Mouse (Mus musculus): Measurements from ENCODE around the gene Lce1d.

Gene Lce1d

DNA sequence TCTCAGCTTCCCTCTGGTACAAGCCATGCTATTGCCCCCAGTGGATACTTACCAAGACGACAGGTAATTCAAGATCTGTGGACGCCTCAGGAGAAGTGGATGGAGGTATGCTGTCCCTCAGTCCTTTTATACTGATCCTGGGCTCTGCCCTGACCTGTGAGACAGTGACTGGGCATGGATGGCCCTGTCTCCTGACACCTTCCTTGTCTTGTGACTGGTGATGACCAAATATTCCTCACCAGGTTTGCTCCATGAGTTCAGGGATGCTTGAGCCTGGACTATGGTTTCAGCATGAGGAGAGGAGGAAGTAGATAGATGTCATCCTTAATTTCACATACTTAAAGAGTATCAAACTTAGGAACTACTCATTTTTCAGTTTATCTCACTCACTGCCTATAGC lies at the start of gene Lce1d:
TSS of gene Lce1d (minus strand) at position 101 of the 400 bp plus-strand sequence.
- DNase-seq = no peak

DNA sequence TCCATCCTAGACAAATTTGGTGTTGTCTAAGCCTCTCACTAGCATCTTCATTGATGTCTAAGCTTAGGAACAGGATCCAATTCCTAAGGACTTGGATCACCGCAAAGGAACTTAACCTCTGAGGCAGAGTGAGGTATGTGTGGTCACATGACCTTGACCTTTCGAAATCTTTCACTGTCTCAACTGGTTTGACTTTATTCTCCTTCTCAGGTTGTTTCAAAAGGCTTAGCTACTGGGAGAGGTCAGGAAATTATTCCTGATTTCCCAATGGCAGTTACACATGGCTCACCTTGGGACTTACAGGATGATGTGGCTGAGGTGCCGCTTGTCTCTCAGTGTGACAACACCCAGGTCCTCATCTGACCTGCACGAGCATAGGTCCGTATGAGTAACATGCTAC lies 35.6 kb upstream of the Lce1d start:
- DNase-seq = no peak

DNA sequence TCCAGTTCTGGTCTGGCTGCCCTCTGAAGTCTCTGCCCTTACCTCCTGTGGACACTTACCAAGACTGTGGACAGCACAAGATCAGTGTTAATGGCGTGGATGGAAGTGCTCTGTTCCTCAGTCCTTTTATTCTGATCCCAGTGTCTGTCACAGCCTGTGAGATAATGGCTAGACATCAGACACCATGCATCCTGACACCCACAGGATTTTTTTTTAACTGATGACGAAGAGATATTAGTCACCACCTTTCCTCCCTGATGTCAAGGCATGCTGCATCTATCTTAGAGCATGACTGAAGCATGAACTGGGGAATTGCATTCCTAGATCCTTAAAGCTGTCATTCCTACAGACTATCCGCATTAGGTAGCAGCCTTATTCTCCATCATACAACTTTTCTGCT lies 33.2 kb upstream of the Lce1d start, which contains the start of gene Lce1f:
TSS of gene Lce1f (minus strand) at position 101 of the 400 bp plus-strand sequence.
- no peak for DNase-seq

DNA sequence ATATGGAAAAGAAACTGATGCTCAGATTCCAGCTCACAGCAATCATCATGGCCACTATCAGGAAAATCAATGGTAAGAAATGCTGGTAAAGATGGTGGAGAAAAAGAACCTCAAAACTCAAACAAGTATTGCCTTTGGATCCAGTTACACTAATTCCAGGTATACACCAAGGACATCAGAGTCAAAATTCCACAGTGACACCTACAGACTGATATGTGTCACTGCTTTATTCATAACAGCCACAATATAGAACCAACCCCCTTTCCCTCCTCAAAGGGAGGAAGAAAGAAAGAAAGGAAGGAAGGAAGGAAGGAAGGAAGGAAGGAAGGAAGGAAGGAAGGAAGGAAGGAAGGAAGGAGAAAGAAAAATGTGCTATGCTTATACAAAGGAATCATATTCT lies 28.1 kb upstream of the Lce1d start:
- no peak for DNase-seq

DNA sequence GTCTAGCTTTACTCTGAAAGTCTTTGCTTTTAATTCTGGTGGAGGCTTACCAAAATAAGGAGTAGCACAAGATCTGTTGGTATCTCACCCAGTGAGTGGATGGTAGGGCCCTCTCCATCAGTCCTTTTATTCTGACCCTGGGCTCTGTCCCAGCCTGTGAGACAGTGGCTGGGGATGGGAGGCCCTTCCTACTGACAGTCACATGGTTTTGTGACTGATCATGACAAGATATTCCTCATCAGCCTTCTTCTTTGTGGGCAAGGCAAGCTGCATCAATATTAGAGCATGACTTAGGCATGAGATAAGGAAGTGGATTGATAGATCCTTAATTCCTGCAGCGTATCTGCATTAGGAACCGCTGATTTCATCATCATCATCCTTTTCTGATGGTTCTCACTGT lies 22.0 kb upstream of the Lce1d start, which contains the start of gene Lce1e:
TSS of gene Lce1e (minus strand) at position 101 of the 400 bp plus-strand sequence.
- no peak for DNase-seq

DNA sequence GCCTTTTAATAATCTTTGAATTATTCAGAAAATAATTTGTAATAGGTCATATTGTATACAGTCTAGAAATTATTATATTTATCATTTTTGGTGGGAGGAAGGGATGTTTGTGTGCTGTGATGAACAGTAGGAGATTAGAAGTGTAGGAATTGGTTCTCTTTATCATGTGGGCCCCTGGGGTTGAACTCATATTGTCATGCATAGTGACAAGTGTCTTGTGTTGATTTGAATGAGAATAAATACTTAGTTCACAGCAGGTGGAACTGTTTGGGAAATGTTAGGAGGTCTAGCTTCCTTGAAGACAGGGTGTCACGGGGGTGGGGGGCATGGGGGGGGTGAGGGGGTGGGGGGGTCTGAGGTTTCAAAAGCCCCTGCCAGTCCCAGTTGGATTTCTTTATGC lies 7.6 kb upstream of the Lce1d start:
- DNase-seq = no peak

DNA sequence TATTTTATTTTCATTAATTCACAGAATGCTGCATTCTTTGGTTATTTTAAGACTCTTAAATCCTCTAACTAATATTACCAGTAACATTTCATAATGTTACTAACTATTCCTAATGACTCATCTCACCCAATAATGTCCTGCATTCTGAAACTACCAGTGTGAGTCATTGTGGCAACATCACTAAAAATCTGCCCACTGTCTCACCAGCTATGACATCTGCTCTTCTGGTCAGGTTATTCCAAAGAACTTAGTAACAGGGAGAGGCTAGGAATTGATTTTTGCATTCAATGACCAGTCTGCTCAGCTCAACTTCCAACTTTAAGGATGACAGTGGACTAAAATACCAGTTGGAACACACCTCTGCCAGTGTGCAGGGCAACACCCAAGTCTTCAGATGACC lies 4.7 kb upstream of the Lce1d start:
- DNase-seq = no peak

DNA sequence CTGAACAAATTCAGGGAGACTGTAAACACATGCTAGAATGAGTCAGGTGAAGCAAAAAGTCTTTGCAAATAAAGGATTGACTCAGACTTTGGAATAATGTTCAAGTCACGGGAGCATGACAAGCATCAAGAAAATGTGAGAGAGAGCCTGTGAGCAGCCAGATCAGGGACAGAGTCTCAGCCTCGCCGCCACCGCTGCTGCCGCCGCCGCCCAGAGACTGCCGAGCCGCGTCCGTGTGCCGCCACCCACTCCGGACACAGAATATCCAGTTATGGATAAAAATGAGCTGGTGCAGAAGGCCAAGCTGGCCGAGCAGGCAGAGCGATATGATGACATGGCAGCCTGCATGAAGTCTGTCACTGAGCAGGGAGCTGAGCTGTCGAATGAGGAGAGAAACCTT lies 2.1 kb upstream of the Lce1d start:
- peak; percentile 23 for DNase-seq

DNA sequence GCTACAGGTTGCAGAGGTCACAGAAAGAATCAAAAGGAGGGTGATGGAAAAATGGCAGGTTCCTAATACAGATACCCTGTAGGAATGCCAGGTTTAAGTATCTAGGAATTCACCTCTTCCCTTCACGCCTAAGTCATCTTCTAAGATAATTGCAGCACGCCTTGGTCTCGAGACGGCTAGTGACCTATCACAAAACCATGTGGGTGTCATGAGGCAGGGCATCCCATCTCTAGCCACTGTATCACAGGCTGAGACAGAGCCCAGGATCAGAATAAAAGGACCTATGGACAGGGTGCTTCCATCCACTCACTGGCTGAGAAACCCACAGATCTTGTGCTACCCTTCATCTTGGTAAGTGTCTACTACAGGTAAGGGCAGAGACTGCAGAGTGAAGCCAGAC lies 8.1 kb downstream of the Lce1d start, which contains the start of gene Lce1c:
TSS of gene Lce1c (plus strand) at position 301 of the 400 bp plus-strand sequence.
- DNase-seq = no peak

DNA sequence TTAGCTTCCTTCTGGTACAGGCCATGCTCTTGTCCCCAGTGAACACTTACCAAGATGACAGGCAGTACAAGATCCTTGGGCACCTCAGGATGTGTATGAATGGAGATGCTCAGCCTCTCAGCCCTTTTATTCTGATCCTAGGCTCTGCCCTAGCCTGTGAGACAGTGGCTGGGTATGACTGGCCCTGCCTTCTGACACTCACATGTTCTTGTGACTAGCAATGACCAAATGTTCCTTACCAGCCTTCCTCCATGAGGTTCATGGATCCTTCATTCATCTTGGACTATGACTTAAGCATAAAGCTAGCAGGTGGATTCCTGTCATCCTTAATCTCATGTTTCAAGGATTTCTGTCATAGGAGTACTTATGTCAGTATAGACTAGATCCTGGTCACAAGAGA lies 16.8 kb downstream of the Lce1d start, which contains the start of gene Lce1a2:
TSS of gene Lce1a2 (minus strand) at position 101 of the 400 bp plus-strand sequence.
- DNase-seq = no peak

DNA sequence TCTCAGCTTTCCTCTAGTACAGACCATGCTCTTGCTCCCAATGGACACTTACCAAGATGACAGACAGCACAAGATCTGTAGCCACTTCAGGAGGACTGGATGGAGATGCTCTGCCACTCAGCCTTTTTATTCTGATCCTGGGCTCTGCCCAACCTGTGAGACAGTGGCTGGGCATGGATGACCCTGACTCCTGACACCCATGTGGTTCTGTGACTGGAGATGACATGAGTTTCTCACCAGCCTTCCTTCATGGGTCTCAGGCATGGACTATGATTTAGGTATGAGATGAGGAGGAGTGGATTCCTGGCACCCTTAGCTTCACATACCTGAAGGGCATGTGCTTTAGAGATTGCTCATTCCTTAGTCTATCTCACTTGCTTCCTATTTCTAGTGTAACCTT lies 30.2 kb downstream of the Lce1d start, which contains the start of gene Lce1b:
TSS of gene Lce1b (minus strand) at position 101 of the 400 bp plus-strand sequence.
- DNase-seq = no peak

DNA sequence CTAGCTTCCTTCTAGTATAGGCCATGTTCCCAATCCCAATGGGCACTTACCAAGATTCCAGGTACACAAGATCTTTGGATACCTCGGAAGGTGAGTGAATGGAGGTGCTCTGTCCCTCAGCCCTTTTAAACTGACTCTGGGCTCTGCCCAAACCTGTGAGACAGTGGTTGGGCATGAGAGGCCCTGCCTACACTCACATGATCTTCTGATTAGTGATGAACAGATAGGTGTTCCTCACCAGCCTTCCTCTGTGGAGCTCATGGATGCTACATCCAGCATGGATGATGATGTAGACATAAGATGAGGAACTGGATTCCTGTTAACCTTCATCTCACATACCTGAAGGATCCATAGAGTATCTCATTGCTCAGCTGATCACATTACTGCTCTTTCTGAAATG lies 38.8 kb downstream of the Lce1d start, which contains the start of gene Lce1a1:
TSS of gene Lce1a1 (minus strand) at position 101 of the 400 bp plus-strand sequence.
- DNase-seq = no peak

DNA sequence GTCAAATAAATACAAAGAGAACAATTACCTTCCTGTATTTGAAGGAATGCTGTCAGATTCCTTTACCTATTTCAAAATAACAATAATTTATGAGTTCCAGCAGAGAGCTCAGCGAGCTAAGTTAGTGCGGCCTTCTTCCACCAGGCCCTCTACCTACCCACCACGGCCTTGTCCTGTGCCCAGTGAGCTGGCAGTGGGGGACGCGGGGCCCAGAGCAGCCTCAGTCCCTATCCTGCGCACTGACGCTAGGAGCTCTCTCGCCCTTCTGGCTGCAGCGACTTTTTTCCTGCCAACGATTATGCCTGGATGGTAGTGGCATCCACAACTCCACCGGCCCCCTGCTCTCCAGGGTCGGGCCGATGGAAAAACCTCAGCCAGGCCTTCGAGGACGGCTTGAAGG lies 47.2 kb downstream of the Lce1d start:
- no peak for DNase-seq

DNA sequence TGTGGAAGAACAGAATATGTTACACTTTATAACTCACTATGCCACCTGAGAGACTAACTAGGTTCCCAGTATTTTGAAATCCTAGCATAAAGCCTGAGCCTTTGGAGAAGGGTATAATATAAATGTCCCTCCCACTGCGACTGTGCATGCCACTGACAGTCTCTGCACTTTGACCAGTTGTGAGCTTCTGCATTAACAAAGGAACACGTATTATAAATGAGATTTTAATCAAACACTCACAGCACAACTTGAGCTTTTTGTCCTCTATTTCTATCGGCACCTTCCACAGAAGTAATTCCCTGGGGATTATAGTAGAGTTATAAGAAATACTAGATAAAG lies 48.4 kb downstream of the Lce1d start:
- no peak for DNase-seq

DNA sequence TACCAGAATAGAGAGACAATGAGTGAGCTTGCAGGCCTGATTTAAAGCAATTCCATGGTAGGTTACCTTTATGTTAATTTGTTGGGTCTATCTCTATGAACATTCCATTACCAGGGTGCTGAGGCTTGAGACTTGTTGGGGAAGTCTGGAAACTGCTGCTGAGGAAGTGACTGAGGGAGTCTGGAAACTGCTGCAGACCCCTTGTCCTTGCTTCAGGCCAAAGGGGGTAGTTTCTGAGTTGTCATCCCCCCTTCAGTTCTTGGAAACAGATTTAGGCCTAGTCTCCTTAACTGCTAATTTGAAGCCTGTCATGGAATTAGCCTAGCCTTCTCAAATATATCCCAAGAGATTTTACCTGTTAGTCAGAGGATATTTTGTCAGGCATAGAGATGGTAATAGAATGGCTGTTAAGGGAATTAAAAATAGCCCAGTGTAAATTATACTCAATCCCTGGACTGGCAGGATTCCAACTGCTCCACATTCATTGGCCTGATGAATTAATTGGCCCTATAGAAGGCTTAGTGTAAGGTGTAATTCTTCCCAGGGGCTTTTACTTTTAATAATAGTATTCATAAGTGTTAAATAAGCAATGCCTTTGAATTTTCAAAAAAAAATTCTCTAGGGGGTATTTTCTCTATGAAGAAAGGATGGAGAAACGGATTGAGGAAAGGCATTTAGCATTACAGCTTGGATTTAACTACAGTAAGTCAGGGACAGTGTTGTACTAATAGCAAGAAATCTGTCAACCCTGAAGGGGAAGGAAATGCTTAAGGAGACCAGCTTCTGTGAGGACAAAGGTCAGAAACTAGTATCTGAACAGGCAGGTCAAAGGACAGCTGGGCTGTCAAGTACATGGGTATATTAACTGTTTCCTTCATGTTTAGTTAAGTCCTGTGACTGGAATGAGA lies 49.0 kb downstream of the Lce1d start:
- DNase-seq = no peak

Data from lung, postnatal 36 days (tissue).